In genomic region chr5:15054151-15055025, GRCm38 (mm10) we compare ENCODE assay signal across 13 mouse cellular contexts. TPM values are rescaled to one million over a fixed set of nuclear protein-coding genes. Genes with fewer than 3 reads are reported as not detected.
A peak's percentile ranks its signal among the peaks of the same experiment; 100 is the strongest.
DNase-seq lines count a peak whose midpoint lies in the region; ATAC-seq and TF ChIP-seq lines count a peak whose summit lies in the region.
"Not testable (repeated sequence)": the region's sequence is repeated elsewhere in the genome, so short reads cannot be mapped to it uniquely, and the experiment has no call there.
"Had no signal": no experiment of that assay in that cellular context is flagged by ENCODE, and none has a peak within 500 bp of the region (broad histone marks: within the 10 kb centered on the region; RNA-seq: fewer than 3 reads in every experiment).

No protein-coding gene starts in this region.

- TF ChIP-seq CTCF in kidney, adult 2 months (conservative IDR thresholded peaks at IDR 0.05; ENCODE audit: insufficient read depth, insufficient read length, low read depth, low read length), result not testable (repeated sequence)

- not testable (repeated sequence) for H3K27me3 ChIP-seq in forebrain, embryonic 11.5 days (ENCODE audit: control insufficient read depth, insufficient read depth, low read length); heart, embryonic 12.5 days (replicated peaks); hindbrain, embryonic 12.5 days; intestine, embryonic 14.5 days (replicated peaks; ENCODE audit: control insufficient read depth, insufficient read depth, low read length); kidney, adult 2 months (replicated peaks; ENCODE audit: control insufficient read depth, insufficient read depth, low read length); midbrain, embryonic 11.5 days (ENCODE audit: control insufficient read depth, insufficient read depth, low read length)

- not testable (repeated sequence) for DNase-seq in forebrain, embryonic 11.5 days (ENCODE audit: low spot score); intestine, embryonic 14.5 days (ENCODE audit: low spot score); midbrain, embryonic 11.5 days (ENCODE audit: low spot score, missing footprints)
- DNase-seq in kidney, adult 2 months, result peak; percentile 65
- DNase-seq in kidney, postnatal 36 days, result peak; percentile 32 to 50

- peaks cover 11% of the 10 kb centered on the region for H3K9me3 ChIP-seq in forebrain, embryonic 11.5 days (ENCODE audit: control insufficient read depth, low read length)
- peaks cover 21% of the 10 kb centered on the region for H3K9me3 ChIP-seq in heart, embryonic 12.5 days (replicated peaks)
- H3K9me3 ChIP-seq in hindbrain, embryonic 12.5 days (replicated peaks), result peaks cover 37% of the 10 kb centered on the region
- H3K9me3 ChIP-seq in intestine, embryonic 14.5 days (ENCODE audit: control insufficient read depth, low read length), result not testable (repeated sequence)
- H3K9me3 ChIP-seq in midbrain, embryonic 11.5 days (ENCODE audit: control insufficient read depth, low read length), result peaks cover 12% of the 10 kb centered on the region; the same call in 1 of the 2 replicates

- H3K9ac ChIP-seq in forebrain, embryonic 11.5 days (ENCODE audit: low read length); heart, embryonic 12.5 days; hindbrain, embryonic 12.5 days; intestine, embryonic 14.5 days (ENCODE audit: low read length); midbrain, embryonic 11.5 days (ENCODE audit: low read length): not testable (repeated sequence)

- H3K4me2 ChIP-seq in forebrain, embryonic 11.5 days (ENCODE audit: low read depth, low read length, severe bottlenecking); heart, embryonic 12.5 days; hindbrain, embryonic 12.5 days (replicated peaks); intestine, embryonic 14.5 days (ENCODE audit: low read length); midbrain, embryonic 11.5 days: not testable (repeated sequence)

- 78% methylated on average over 10 of the region's 10 CpGs for WGBS in forebrain, embryonic 11.5 days
- 69% methylated on average over 10 of the region's 10 CpGs for WGBS in heart, embryonic 12.5 days
- 78% methylated on average over 10 of the region's 10 CpGs for WGBS in hindbrain, embryonic 12.5 days
- WGBS in intestine, embryonic 14.5 days, result 75% methylated on average over 10 of the region's 10 CpGs
- 72% methylated on average over 10 of the region's 10 CpGs for WGBS in kidney, adult 2 months
- 78% methylated on average over 10 of the region's 10 CpGs for WGBS in midbrain, embryonic 11.5 days

- not testable (repeated sequence) for H3K36me3 ChIP-seq in forebrain, embryonic 11.5 days (ENCODE audit: control insufficient read depth, insufficient read depth, low read length); heart, embryonic 12.5 days; hindbrain, embryonic 12.5 days; intestine, embryonic 14.5 days (ENCODE audit: control insufficient read depth, insufficient read depth, low read length); kidney, adult 2 months (ENCODE audit: control insufficient read depth, insufficient read depth, low read length); midbrain, embryonic 11.5 days (ENCODE audit: control insufficient read depth, insufficient read depth, low read length)

- not testable (repeated sequence) for H3K4me3 ChIP-seq in forebrain, embryonic 11.5 days (ENCODE audit: low read depth, low read length); heart, embryonic 12.5 days; hindbrain, embryonic 12.5 days; intestine, embryonic 14.5 days (ENCODE audit: low read depth, low read length); kidney, adult 2 months (ENCODE audit: insufficient read depth, low read depth, low read length); midbrain, embryonic 11.5 days (ENCODE audit: low read depth, low read length)

- H3K4me1 ChIP-seq in forebrain, embryonic 11.5 days (replicated peaks; ENCODE audit: control insufficient read depth, insufficient read depth, low read length); heart, embryonic 12.5 days (replicated peaks); hindbrain, embryonic 12.5 days; intestine, embryonic 14.5 days (replicated peaks; ENCODE audit: control insufficient read depth, insufficient read depth, low read length); kidney, adult 2 months (ENCODE audit: control insufficient read depth, insufficient read depth, low read length); midbrain, embryonic 11.5 days (ENCODE audit: control insufficient read depth, insufficient read depth, low read length): not testable (repeated sequence)

- ATAC-seq in forebrain, embryonic 11.5 days (replicated peaks; ENCODE audit: low FRiP score), result 0 out of 2 replicates have a peak, but pooled peaks have one; percentile 39
- peak; percentile 42; the same call in 1 of the 2 replicates for ATAC-seq in heart, embryonic 12.5 days (ENCODE audit: insufficient number of reproducible peaks, low FRiP score)
- ATAC-seq in hindbrain, embryonic 12.5 days (ENCODE audit: low FRiP score), result peak; percentile 61
- ATAC-seq in intestine, embryonic 14.5 days (replicated peaks; ENCODE audit: low FRiP score, low TSS enrichment, low read depth), result 0 out of 2 replicates have a peak, but pooled peaks have one; percentile 15
- ATAC-seq in midbrain, embryonic 11.5 days (ENCODE audit: low FRiP score), result peak; percentile 54

- H3K27ac ChIP-seq in forebrain, embryonic 11.5 days (ENCODE audit: low read depth, low read length); heart, embryonic 12.5 days (ENCODE audit: poor library complexity, severe bottlenecking); hindbrain, embryonic 12.5 days; intestine, embryonic 14.5 days (ENCODE audit: low read depth); kidney, adult 2 months (ENCODE audit: insufficient read depth, low read depth, low read length); midbrain, embryonic 11.5 days (ENCODE audit: low read depth, low read length): not testable (repeated sequence)

- not testable (repeated sequence) for TF ChIP-seq POLR2A in kidney, adult 2 months (IDR thresholded peaks at IDR 0.05; ENCODE audit: low read depth, low read length)

RNA-seq across cellular contexts. Expression of gene Gm17019, which starts 21.6 kb away (rescaled TPM):
- polyA plus RNA-seq in forebrain, embryonic 11.5 days (2014; fragmentation: Nextera tagmentation; extraction: Ambion mirVana), result not detected in 2 replicates
- not detected in 2 replicates for polyA plus RNA-seq in heart, embryonic 12.5 days (2016; fragmentation: Nextera tagmentation; extraction: Ambion mirVana)
- polyA plus RNA-seq in hindbrain, embryonic 12.5 days (2016; fragmentation: Nextera tagmentation; extraction: Ambion mirVana), result not detected in 2 replicates
- not detected in 2 replicates for polyA plus RNA-seq in intestine, embryonic 14.5 days (2014; fragmentation: Nextera tagmentation; extraction: Ambion mirVana)
- polyA plus RNA-seq in kidney, adult 2 months (2012; rRNA removed), result not detected in 2 replicates
- not detected in 2 replicates for polyA plus RNA-seq in midbrain, embryonic 11.5 days (2014; fragmentation: Nextera tagmentation; extraction: Ambion mirVana)
- polyA plus RNA-seq: activated CD4-positive, CD25-positive, alpha-beta regulatory T cell, adult 4 months; embryonic facial prominence, embryonic 14.5 days; forebrain, embryonic 15.5 days; hindbrain, embryonic 16.5 days; intestine, embryonic 15.5 days; Patski had no signal
